Mouse (Mus musculus) limb, embryonic 10.5 days (tissue): ENCODE measurements around the gene Npff. TPM values are rescaled to one million over a fixed set of nuclear protein-coding genes. Genes with fewer than 3 reads are reported as not detected.

Source experiments
- DNase-seq: peaks from one replicate; pipeline ENCODE4 v3.0.0-alpha.2; 2017; ENCODE audit warnings: low spot score
- H3K27ac ChIP-seq: fragments of 300-500 bp; sonication (generic); 2 replicates; pipeline ENCODE4 v1.5.1; 2016; ENCODE audit warnings: mild to moderate bottlenecking
- H3K27me3 ChIP-seq: fragments of 300-500 bp; sonication (generic); 2 replicates; pipeline ENCODE4 v1.6.1; 2016; ENCODE audit warnings: low read depth, mild to moderate bottlenecking; ENCODE audit not compliant: poor library complexity, severe bottlenecking
- H3K36me3 ChIP-seq: fragments of 300-500 bp; sonication (generic); 2 replicates; pipeline ENCODE4 v1.6.1; 2016; ENCODE audit warnings: mild to moderate bottlenecking, moderate library complexity
- H3K4me1 ChIP-seq: fragments of 300-500 bp; sonication (generic); 2 replicates; pipeline ENCODE4 v1.6.1; 2016
- H3K4me3 ChIP-seq: fragments of 300-500 bp; sonication (generic); 2 replicates; pipeline ENCODE4 v1.5.1; 2016; ENCODE audit warnings: mild to moderate bottlenecking, moderate library complexity
- H3K9me3 ChIP-seq: fragments of 300-500 bp; sonication (generic); replicated peaks from 2 replicates; pipeline ENCODE4 v1.6.1; 2016; ENCODE audit warnings: mild to moderate bottlenecking
- WGBS: fragments of 180-500 bp; shearing (Covaris S2); methylation state at CpG from one replicate; pipeline ENCODE4 v1.1.7; 2016; 5-methylcytosine and 5-hydroxymethylcytosine counted together
- polyA plus RNA-seq: library from polyadenylated mRNA; unstranded; fragments of >200 nt; fragmentation: Nextera tagmentation; extraction: Ambion mirVana; gene quantifications from 2 replicates; pipeline ENCODE4 v1.2.1, GENCODE M21; 2016

Npff gene
- 1.7 and 1.8 TPM in 2 replicates for polyA plus RNA-seq

DNA sequence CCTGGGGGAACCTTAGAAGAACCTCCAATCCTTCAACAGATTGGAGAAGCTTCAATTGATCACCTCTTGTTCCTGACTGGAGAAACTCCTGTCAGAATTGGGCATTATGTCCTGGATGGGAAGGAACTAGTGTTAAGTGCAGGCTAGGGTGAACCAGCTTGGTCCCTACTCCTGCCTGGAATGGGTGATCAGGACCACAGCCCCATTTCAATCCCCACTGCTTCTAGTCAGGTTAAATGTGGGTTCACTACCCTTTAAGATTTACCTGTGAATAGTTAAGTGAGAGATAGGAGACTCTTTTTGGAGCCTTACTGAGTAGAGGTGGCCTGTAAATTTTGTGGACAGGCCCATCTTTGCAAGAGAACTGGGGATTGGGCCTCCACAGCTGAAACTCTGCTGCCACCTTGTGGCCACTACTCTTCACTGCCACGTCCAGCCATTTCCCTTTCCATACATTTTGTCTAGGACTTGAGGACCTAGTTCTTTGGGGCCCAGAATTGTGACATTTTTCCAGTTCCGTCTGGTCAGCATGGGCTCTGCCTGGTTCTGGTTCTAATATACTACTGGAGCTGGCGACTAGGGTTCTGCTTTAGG is at the start of gene Npff:
Npff (minus strand) TSS at position 51 of the 594 bp plus-strand sequence.
- Histone ChIP-seq H3K27ac (no peak within 1 kb of the TSS), H3K4me3 (no peak within 1 kb of the TSS), H3K9me3 (no peaks in the 10 kb centered on the region), H3K36me3 (peaks cover 80% of the 10 kb centered on the region), H3K27me3 (no peaks in the 10 kb centered on the region), H3K4me1 (peaks cover 10% of the 10 kb centered on the region; the same call in 1 of the 2 replicates)
- 7% methylated on average over 3 of the region's 3 CpGs for WGBS
- DNase-seq = peak; percentile 87

GRCm38 (mm10) chr15:102572081-102572480 is 47.3 kb upstream of the Npff start:
- peaks cover 5% of the 10 kb centered on the region; the same call in 1 of the 2 replicates for H3K36me3 ChIP-seq
- no peak overlapping the region for H3K4me3 ChIP-seq
- H3K9me3 ChIP-seq = no peaks in the 10 kb centered on the region
- DNase-seq = no peak
- WGBS = 83% methylated on average over 3 of the region's 3 CpGs
- no peaks in the 10 kb centered on the region for H3K4me1 ChIP-seq
- H3K27me3 ChIP-seq = no peaks in the 10 kb centered on the region
- no peak overlapping the region for H3K27ac ChIP-seq

DNA sequence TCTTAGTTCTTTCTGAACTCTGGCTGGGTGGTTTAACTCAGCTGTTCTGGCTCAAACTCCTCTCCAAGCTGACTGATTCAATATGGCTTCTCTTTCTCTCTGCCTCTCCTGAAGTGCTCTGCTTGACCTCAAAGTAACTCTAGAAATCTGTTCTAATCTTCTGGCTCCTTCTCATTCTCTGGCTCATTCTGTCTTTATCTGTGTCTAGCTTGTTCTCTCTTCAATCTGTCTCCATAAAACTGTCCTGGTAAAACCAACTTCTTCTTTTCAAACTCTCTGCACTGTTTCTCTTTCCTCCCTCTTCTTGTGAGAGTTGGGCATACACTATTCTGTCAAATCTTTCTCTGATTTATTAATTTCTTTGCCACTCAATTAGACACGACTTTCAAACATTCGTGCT is 43.1 kb upstream of the Npff start:
- Histone ChIP-seq H3K9me3 (no peaks in the 10 kb centered on the region), H3K36me3 (peaks cover 8% of the 10 kb centered on the region; the same call in 1 of the 2 replicates), H3K4me3 (no peak overlapping the region), H3K27me3 (no peaks in the 10 kb centered on the region), H3K27ac (no peak overlapping the region), H3K4me1 (no peaks in the 10 kb centered on the region; the same call in 1 of the 2 replicates)
- 95% methylated on average over 2 of the region's 2 CpGs for WGBS
- no peak for DNase-seq

GRCm38 (mm10) chr15:102563681-102564080 is 38.9 kb upstream of the Npff start:
- Histone ChIP-seq H3K27me3 (no peaks in the 10 kb centered on the region), H3K4me1 (no peaks in the 10 kb centered on the region; the same call in 1 of the 2 replicates), H3K36me3 (peaks cover 26% of the 10 kb centered on the region), H3K9me3 (no peaks in the 10 kb centered on the region), H3K4me3 (no peak overlapping the region), H3K27ac (no peak overlapping the region)
- DNase-seq = no peak
- 72% methylated on average over 5 of the region's 5 CpGs for WGBS

- Histone ChIP-seq H3K36me3 (peaks cover 26% of the 10 kb centered on the region), H3K27ac (no peak overlapping the region), H3K27me3 (no peaks in the 10 kb centered on the region), H3K9me3 (no peaks in the 10 kb centered on the region), H3K4me1 (no peaks in the 10 kb centered on the region; the same call in 1 of the 2 replicates), H3K4me3 (no peak overlapping the region)
- WGBS = 85% methylated on average over 3 of the region's 3 CpGs
- no peak for DNase-seq
Observed at GRCm38 (mm10) chr15:102563061-102563460, 38.3 kb upstream of the Npff start.

DNA sequence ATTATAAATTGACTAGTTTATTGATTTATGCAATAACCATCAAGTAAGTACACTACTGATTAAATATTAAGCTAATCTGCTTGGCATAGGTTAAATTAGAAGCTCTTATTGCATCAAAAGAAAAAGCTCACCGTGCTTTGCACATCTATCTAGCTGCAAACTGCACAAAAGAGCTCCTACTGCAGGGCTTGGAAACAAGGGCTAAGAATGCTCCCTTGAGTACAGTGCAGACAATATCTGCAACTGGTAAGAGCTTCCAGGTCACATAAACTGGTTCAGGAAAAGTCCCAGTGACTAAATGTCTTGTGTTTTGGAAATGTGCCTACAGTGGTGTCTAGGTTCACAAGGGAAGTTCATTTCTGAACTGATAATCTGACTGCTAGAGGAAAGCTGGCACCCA is 37.7 kb upstream of the Npff start:
- DNase-seq = no peak
- no peaks in the 10 kb centered on the region for H3K27me3 ChIP-seq
- WGBS = 98% methylated on average over 1 of the region's 1 CpGs
- H3K9me3 ChIP-seq = no peaks in the 10 kb centered on the region
- peaks cover 26% of the 10 kb centered on the region for H3K36me3 ChIP-seq
- no peak overlapping the region for H3K27ac ChIP-seq
- no peak overlapping the region for H3K4me3 ChIP-seq
- H3K4me1 ChIP-seq = no peaks in the 10 kb centered on the region; the same call in 1 of the 2 replicates

GRCm38 (mm10) chr15:102557580-102557979 is 32.8 kb upstream of the Npff start:
- H3K27ac ChIP-seq = no peak overlapping the region
- no peak for DNase-seq
- H3K36me3 ChIP-seq = peaks cover 52% of the 10 kb centered on the region
- no peak overlapping the region for H3K4me3 ChIP-seq
- H3K9me3 ChIP-seq = no peaks in the 10 kb centered on the region
- H3K27me3 ChIP-seq = no peaks in the 10 kb centered on the region
- no peaks in the 10 kb centered on the region for H3K4me1 ChIP-seq

- peaks cover 59% of the 10 kb centered on the region for H3K36me3 ChIP-seq
- DNase-seq = no peak
- H3K4me1 ChIP-seq = no peaks in the 10 kb centered on the region
- H3K4me3 ChIP-seq = no peak overlapping the region
- 91% methylated on average over 1 of the region's 1 CpGs for WGBS
- no peaks in the 10 kb centered on the region for H3K27me3 ChIP-seq
- no peaks in the 10 kb centered on the region for H3K9me3 ChIP-seq
- no peak overlapping the region for H3K27ac ChIP-seq
Observed at GRCm38 (mm10) chr15:102555581-102555980, 30.8 kb upstream of the Npff start.

- H3K36me3 ChIP-seq = peaks cover 73% of the 10 kb centered on the region
- no peak for DNase-seq
- 94% methylated on average over 5 of the region's 5 CpGs for WGBS
- H3K4me1 ChIP-seq = no peaks in the 10 kb centered on the region
- H3K4me3 ChIP-seq = no peak overlapping the region
- H3K27me3 ChIP-seq = no peaks in the 10 kb centered on the region
- H3K9me3 ChIP-seq = no peaks in the 10 kb centered on the region
- no peak overlapping the region for H3K27ac ChIP-seq
Observed at GRCm38 (mm10) chr15:102552599-102552998, 27.9 kb upstream of the Npff start.

GRCm38 (mm10) chr15:102547478-102547877 is 22.7 kb upstream of the Npff start:
- no peaks in the 10 kb centered on the region for H3K4me1 ChIP-seq
- H3K27me3 ChIP-seq = no peaks in the 10 kb centered on the region
- WGBS = 97% methylated on average over 3 of the region's 3 CpGs
- H3K4me3 ChIP-seq = no peak overlapping the region
- H3K27ac ChIP-seq = no peak overlapping the region
- no peaks in the 10 kb centered on the region for H3K9me3 ChIP-seq
- peaks cover 83% of the 10 kb centered on the region for H3K36me3 ChIP-seq
- no peak for DNase-seq

DNA sequence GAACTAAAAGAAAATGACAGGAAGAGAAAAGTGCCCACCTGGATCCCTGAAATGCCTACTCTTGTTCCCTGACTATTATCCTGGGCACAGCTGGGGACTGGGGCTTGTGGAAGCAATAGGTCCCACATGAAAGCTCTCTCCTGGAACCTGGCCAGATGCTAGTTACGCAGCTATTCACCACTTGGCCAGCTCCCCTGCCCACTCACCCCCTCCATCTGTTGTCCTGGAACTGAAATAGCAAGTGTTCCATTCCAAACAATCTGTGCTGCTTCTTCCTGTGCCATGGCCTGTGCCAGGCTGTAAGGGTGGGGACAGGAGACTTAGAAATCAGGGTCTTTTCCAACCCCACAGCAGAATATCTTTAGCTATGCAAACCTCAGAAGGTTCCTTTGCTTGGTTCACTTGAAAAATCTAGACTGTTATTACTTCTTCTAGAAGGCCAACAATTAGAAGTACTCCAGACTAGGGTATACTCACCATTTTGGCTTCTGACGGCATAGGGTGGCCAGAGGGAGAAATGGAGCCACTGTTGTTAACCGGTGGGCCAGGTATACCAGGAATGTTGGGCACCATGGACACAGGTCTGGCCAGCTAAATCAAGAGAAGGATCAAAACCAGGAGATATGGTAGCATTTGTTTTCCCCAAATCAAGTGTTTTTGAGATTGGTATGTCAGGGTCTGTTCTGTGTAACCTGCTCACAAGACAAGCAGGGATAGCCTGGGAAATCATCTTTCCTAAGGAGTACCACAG is 22.1 kb upstream of the Npff start:
- WGBS = 94% methylated on average over 3 of the region's 3 CpGs
- no peak overlapping the region for H3K4me3 ChIP-seq
- H3K4me1 ChIP-seq = no peaks in the 10 kb centered on the region
- H3K9me3 ChIP-seq = no peaks in the 10 kb centered on the region
- H3K36me3 ChIP-seq = peaks cover 82% of the 10 kb centered on the region
- no peak overlapping the region for H3K27ac ChIP-seq
- no peaks in the 10 kb centered on the region for H3K27me3 ChIP-seq
- DNase-seq = no peak

- H3K27ac ChIP-seq = no peak overlapping the region
- no peaks in the 10 kb centered on the region for H3K4me1 ChIP-seq
- H3K4me3 ChIP-seq = no peak overlapping the region
- H3K9me3 ChIP-seq = no peaks in the 10 kb centered on the region
- H3K36me3 ChIP-seq = peaks cover 82% of the 10 kb centered on the region
- whole genome bisulfite sequencing = 89% methylated on average over 3 of the region's 3 CpGs
- DNase-seq = no peak
- H3K27me3 ChIP-seq = no peaks in the 10 kb centered on the region
Observed at GRCm38 (mm10) chr15:102546246-102546645, 21.5 kb upstream of the Npff start.

- Histone ChIP-seq H3K36me3 (peaks cover 86% of the 10 kb centered on the region), H3K9me3 (no peaks in the 10 kb centered on the region), H3K27ac (no peak overlapping the region), H3K4me1 (no peaks in the 10 kb centered on the region), H3K4me3 (no peak overlapping the region), H3K27me3 (no peaks in the 10 kb centered on the region)
- no peak for DNase-seq
- 92% methylated on average over 4 of the region's 4 CpGs for WGBS
Observed at GRCm38 (mm10) chr15:102544801-102545200, 20.1 kb upstream of the Npff start.
